Mouse (Mus musculus) embryonic facial prominence, embryonic 12.5 days (tissue): Measurements from ENCODE around the gene Pde6h. TPM values are rescaled to one million over a fixed set of nuclear protein-coding genes. Genes with fewer than 3 reads are reported as not detected.

Source experiments
- ATAC-seq: fragments of 200-750 bp; cut with Nextera tagmentation; 2 replicates; pipeline ENCODE4 v1.8.0; 2017; ENCODE audit not compliant: insufficient number of reproducible peaks, insufficient read depth, low FRiP score, low TSS enrichment
- H3K27ac ChIP-seq: fragments of 300-500 bp; sonication (generic); 2 replicates; pipeline ENCODE4 v1.5.1; 2016; ENCODE audit warnings: mild to moderate bottlenecking
- H3K27me3 ChIP-seq: fragments of 300-500 bp; sonication (generic); 2 replicates; pipeline ENCODE4 v1.6.1; 2016; ENCODE audit warnings: mild to moderate bottlenecking, moderate library complexity
- H3K36me3 ChIP-seq: fragments of 300-500 bp; sonication (generic); 2 replicates; pipeline ENCODE4 v1.6.1; 2016; ENCODE audit warnings: mild to moderate bottlenecking
- H3K4me1 ChIP-seq: fragments of 300-500 bp; sonication (generic); 2 replicates; pipeline ENCODE4 v1.6.1; 2016
- H3K4me2 ChIP-seq: fragments of 300-500 bp; sonication (generic); replicated peaks from 2 replicates; pipeline ENCODE4 v1.6.1; 2016; ENCODE audit warnings: mild to moderate bottlenecking, moderate library complexity
- H3K4me3 ChIP-seq: fragments of 300-500 bp; sonication (generic); 2 replicates; pipeline ENCODE4 v1.5.1; 2016; ENCODE audit warnings: mild to moderate bottlenecking
- H3K9ac ChIP-seq: fragments of 300-500 bp; sonication (generic); 2 replicates; pipeline ENCODE4 v1.6.1; 2016; ENCODE audit warnings: mild to moderate bottlenecking, moderate library complexity
- H3K9me3 ChIP-seq: fragments of 300-500 bp; sonication (generic); 2 replicates; pipeline ENCODE4 v1.6.1; 2016; ENCODE audit warnings: mild to moderate bottlenecking, moderate library complexity
- WGBS: fragments of 180-500 bp; shearing (Covaris S2); methylation state at CpG from one replicate; pipeline ENCODE4 v1.1.7; 2016; 5-methylcytosine and 5-hydroxymethylcytosine counted together
- polyA plus RNA-seq: library from polyadenylated mRNA; unstranded; fragments of >200 nt; fragmentation: Nextera tagmentation; extraction: Ambion mirVana; gene quantifications from 2 replicates; pipeline ENCODE4 v1.2.1, GENCODE M21; 2016

The Pde6h gene
- polyA plus RNA-seq, 1 experiment from 2014 or later, result not detected

DNA sequence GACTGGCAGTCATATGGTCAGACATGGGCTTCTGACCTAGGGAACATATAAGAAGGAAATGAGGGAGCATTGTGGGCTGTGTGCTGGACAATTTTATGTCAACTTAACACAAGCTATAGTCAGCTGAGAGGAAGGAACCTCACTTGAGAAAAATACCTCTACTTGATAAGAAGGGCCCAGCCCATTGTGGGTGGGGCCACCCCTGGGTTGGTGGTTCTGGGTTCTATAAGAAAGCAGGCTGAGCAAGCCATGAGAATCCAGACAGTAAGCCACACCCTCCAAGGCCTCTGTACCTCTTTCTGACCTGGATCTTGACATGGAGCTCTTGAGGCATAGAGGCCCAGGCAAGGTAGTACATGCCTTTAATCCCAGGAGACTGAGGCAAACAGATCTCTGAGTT is 19.8 kb downstream of the Pde6h start:
- Histone ChIP-seq H3K27ac (no peak overlapping the region), H3K27me3 (no peaks in the 10 kb centered on the region), H3K36me3 (no peaks in the 10 kb centered on the region), H3K9me3 (no peaks in the 10 kb centered on the region), H3K4me3 (no peak overlapping the region), H3K4me1 (peaks cover 29% of the 10 kb centered on the region), H3K4me2 (no peak overlapping the region), H3K9ac (no peak overlapping the region)
- ATAC-seq, result no peak

DNA sequence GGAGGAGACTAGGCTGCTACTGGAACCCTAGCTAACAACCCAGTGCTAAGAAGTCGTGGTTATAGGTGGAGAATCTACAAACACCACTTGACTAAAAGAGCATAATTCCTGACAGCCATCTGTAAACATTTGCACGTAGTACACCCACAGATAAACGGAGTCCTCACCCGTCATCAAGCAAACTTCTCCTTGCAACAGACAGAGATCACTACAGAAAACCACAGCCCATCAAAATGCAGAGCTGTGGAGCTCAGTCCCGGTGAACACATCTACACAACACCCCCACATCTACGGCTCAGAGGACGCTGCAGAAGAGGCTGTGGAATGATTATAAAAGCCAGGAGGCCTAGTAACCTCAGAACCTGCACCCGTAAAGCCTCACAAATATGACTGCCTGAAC is 20.9 kb downstream of the Pde6h start:
- no peak overlapping the region for H3K9ac ChIP-seq
- H3K4me1 ChIP-seq, result peaks cover 29% of the 10 kb centered on the region
- H3K36me3 ChIP-seq, result no peaks in the 10 kb centered on the region
- no peak for ATAC-seq
- H3K27ac ChIP-seq, result no peak overlapping the region
- no peak overlapping the region for H3K4me3 ChIP-seq
- H3K9me3 ChIP-seq, result no peaks in the 10 kb centered on the region
- no peak overlapping the region for H3K4me2 ChIP-seq
- H3K27me3 ChIP-seq, result no peaks in the 10 kb centered on the region
- 86% methylated on average over 8 of the region's 8 CpGs for WGBS

DNA sequence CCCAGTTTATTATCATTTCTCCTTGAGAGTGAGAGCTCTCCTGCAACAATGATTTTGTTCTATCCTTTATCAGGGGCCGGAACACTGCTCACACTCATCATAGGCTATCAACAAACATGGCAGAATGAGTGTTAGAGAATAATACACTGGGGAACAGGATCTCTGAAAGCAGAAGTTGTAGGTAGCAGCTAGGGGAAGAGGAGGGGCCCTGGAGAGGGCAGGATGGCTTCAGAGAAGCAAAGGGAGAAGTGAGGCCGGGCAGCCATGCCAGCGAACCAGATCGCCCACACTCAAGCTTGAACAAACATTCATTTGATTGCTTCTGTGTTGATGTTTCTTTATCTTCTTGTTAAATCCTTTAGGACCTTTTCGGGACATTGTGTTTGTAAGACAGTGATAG is 22.6 kb downstream of the Pde6h start:
- Histone ChIP-seq H3K36me3 (no peaks in the 10 kb centered on the region), H3K4me1 (peaks cover 12% of the 10 kb centered on the region), H3K27ac (no peak overlapping the region), H3K9me3 (no peaks in the 10 kb centered on the region), H3K4me2 (no peak overlapping the region), H3K27me3 (no peaks in the 10 kb centered on the region), H3K9ac (no peak overlapping the region), H3K4me3 (no peak overlapping the region)
- no peak for ATAC-seq
- 86% methylated on average over 5 of the region's 5 CpGs for WGBS

DNA sequence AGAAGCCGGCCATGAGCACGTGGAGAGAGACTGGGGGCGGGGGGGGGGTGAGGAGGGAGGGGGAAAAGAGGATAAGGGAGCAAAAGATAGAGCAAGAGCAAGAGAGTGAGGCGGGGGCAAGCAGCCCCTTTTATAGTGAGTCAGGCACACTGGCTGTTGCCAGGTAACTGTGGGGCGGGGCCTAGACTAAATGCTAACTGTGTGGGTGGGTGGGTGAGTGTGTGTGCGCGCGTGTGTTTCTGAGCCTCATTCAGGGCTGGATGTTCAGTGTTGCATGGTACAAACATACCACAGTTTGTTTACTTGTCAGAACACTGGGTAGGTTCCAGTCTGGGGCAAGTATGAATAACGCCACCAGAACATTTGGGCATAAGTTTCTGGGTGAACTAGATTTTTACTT is 23.3 kb downstream of the Pde6h start:
- Histone ChIP-seq H3K36me3 (no peaks in the 10 kb centered on the region), H3K9ac (no peak overlapping the region), H3K9me3 (no peaks in the 10 kb centered on the region), H3K4me3 (no peak overlapping the region), H3K4me2 (no peak overlapping the region), H3K27me3 (no peaks in the 10 kb centered on the region), H3K27ac (no peak overlapping the region), H3K4me1 (peaks cover 6% of the 10 kb centered on the region; the same call in 1 of the 2 replicates)
- ATAC-seq, result no peak
- 64% methylated on average over 9 of the region's 9 CpGs for WGBS

GRCm38 (mm10) chr6:136947716-136948115 is 24.1 kb downstream of the Pde6h start:
- no peaks in the 10 kb centered on the region for H3K27me3 ChIP-seq
- H3K9ac ChIP-seq, result no peak overlapping the region
- H3K36me3 ChIP-seq, result no peaks in the 10 kb centered on the region
- H3K4me2 ChIP-seq, result no peak overlapping the region
- H3K9me3 ChIP-seq, result no peaks in the 10 kb centered on the region
- 46% methylated on average over 4 of the region's 4 CpGs for WGBS
- H3K27ac ChIP-seq, result no peak overlapping the region
- H3K4me3 ChIP-seq, result no peak overlapping the region
- H3K4me1 ChIP-seq, result peaks cover 6% of the 10 kb centered on the region; the same call in 1 of the 2 replicates
- ATAC-seq, result no peak

DNA sequence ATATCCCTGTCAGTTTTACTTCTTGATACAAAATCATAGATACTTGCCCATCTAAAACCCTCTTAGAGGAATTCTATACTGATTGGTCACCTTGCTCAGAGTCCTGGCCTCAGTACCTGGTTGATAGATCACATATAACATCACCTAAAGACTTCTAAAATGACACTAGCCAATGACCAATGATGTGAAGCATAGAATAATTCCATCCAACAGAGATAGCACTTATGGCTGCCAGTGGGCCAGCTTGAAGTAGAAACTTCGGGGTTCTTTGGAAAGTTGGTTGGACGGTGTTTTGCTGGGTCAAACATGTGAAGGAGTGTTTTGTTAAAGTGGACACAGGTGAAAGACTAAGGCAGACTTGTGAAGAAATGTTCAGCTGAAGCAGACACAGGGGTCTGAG is 26.5 kb downstream of the Pde6h start:
- H3K27me3 ChIP-seq, result no peaks in the 10 kb centered on the region
- no peak overlapping the region for H3K9ac ChIP-seq
- no peaks in the 10 kb centered on the region for H3K36me3 ChIP-seq
- no peak overlapping the region for H3K27ac ChIP-seq
- H3K4me1 ChIP-seq, result peaks cover 6% of the 10 kb centered on the region; the same call in 1 of the 2 replicates
- no peak overlapping the region for H3K4me3 ChIP-seq
- no peak for ATAC-seq
- WGBS, result 90% methylated on average over 2 of the region's 2 CpGs
- H3K4me2 ChIP-seq, result no peak overlapping the region
- H3K9me3 ChIP-seq, result no peaks in the 10 kb centered on the region

GRCm38 (mm10) chr6:136952930-136953329 is 29.3 kb downstream of the Pde6h start:
- Histone ChIP-seq H3K9me3 (no peaks in the 10 kb centered on the region), H3K36me3 (no peaks in the 10 kb centered on the region), H3K4me3 (no peak overlapping the region), H3K27ac (no peak overlapping the region), H3K9ac (no peak overlapping the region), H3K27me3 (no peaks in the 10 kb centered on the region), H3K4me2 (no peak overlapping the region), H3K4me1 (no peaks in the 10 kb centered on the region)
- 90% methylated on average over 9 of the region's 9 CpGs for WGBS
- ATAC-seq, result no peak

DNA sequence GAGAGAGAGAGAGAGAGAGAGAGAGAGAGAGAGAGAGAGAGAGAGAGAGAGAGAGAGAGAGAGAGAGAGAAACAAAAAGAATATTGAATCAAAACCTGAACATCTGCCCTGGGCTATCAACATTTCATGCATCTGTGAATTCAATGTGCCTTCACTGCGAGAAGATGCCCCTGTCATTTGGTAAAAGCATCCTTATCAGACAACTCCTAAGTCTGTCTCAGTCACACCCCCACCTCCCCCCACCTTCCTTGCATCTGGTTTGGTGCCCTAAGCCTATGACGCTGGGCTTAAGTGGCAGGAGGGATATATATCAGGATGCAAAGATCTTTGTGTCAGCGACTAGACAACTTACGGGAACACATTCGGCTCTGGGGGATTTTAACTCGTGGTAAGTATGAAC is 30.6 kb downstream of the Pde6h start:
- H3K9ac ChIP-seq, result no peak overlapping the region
- H3K4me2 ChIP-seq, result no peak overlapping the region
- 83% methylated on average over 6 of the region's 6 CpGs for WGBS
- no peak overlapping the region for H3K4me3 ChIP-seq
- no peak for ATAC-seq
- H3K27ac ChIP-seq, result no peak overlapping the region
- no peaks in the 10 kb centered on the region for H3K4me1 ChIP-seq
- H3K36me3 ChIP-seq, result no peaks in the 10 kb centered on the region
- no peaks in the 10 kb centered on the region for H3K9me3 ChIP-seq
- no peaks in the 10 kb centered on the region for H3K27me3 ChIP-seq

GRCm38 (mm10) chr6:136954715-136955114 is 31.1 kb downstream of the Pde6h start:
- Histone ChIP-seq H3K27me3 (no peaks in the 10 kb centered on the region), H3K9ac (no peak overlapping the region), H3K4me1 (no peaks in the 10 kb centered on the region), H3K36me3 (no peaks in the 10 kb centered on the region), H3K27ac (no peak overlapping the region), H3K4me3 (no peak overlapping the region), H3K4me2 (no peak overlapping the region), H3K9me3 (no peaks in the 10 kb centered on the region)
- 82% methylated on average over 8 of the region's 8 CpGs for WGBS
- ATAC-seq, result no peak

DNA sequence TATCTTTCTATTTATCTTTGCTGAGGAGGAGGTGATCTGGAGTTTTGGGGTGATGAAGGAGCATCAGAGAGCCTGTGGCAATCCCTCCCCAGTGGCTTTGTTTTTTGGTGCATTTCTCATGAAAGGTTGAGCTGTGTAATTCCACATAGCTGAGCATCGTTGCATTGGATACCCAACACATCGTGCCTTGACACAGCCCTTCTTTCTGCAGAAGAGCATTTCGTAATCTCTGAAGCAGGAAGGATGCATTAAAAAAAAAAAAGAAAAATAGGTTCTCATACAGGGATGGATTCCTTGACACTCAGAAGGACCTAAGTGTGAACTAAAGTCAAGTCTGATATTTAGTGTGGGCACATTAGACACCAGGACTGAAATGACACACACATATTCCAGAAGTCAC is 31.6 kb downstream of the Pde6h start:
- H3K9me3 ChIP-seq, result no peaks in the 10 kb centered on the region
- H3K9ac ChIP-seq, result no peak overlapping the region
- no peak overlapping the region for H3K4me2 ChIP-seq
- ATAC-seq, result no peak
- no peak overlapping the region for H3K4me3 ChIP-seq
- no peaks in the 10 kb centered on the region for H3K4me1 ChIP-seq
- no peaks in the 10 kb centered on the region for H3K27me3 ChIP-seq
- H3K36me3 ChIP-seq, result no peaks in the 10 kb centered on the region
- WGBS, result 89% methylated on average over 3 of the region's 3 CpGs
- no peak overlapping the region for H3K27ac ChIP-seq

- Histone ChIP-seq H3K4me3 (no peak overlapping the region), H3K36me3 (no peaks in the 10 kb centered on the region), H3K9ac (no peak overlapping the region), H3K9me3 (no peaks in the 10 kb centered on the region), H3K27ac (no peak overlapping the region), H3K4me1 (no peaks in the 10 kb centered on the region), H3K4me2 (no peak overlapping the region), H3K27me3 (no peaks in the 10 kb centered on the region)
- ATAC-seq, result no peak
- 76% methylated on average over 7 of the region's 7 CpGs for WGBS
These were observed 33.4 kb downstream of the Pde6h start for GRCm38 (mm10) chr6:136957062-136957461.

- no peak overlapping the region for H3K27ac ChIP-seq
- no peaks in the 10 kb centered on the region for H3K27me3 ChIP-seq
- no peaks in the 10 kb centered on the region for H3K4me1 ChIP-seq
- H3K4me3 ChIP-seq, result no peak overlapping the region
- no peak overlapping the region for H3K9ac ChIP-seq
- no peak for ATAC-seq
- no peak overlapping the region for H3K4me2 ChIP-seq
- no peaks in the 10 kb centered on the region for H3K36me3 ChIP-seq
- no peaks in the 10 kb centered on the region for H3K9me3 ChIP-seq
- 66% methylated on average over 11 of the region's 11 CpGs for WGBS
These were observed 35.5 kb downstream of the Pde6h start for GRCm38 (mm10) chr6:136959131-136959530.

DNA sequence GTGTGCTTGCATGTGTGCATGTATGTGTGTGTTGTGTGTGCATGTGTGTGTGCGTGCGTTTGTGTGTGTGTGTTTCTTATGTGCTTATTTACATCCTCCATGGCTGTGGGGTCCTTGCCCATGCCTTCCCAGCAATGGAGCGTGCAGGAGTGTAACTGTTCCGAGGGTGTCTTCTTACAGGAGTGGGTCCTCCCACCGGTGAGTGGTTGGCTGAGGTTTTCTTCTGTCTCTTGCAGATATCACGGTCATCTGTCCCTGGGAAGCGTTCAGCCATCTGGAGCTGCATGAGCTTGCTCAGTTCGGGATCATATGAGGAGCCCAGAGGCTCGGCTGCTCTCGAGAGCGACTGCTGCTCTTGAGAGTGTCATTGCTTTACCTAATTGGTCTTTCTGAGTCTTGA is 39.3 kb downstream of the Pde6h start:
- 70% methylated on average over 11 of the region's 11 CpGs for WGBS

More for the DNA sequence above, 39.3 kb downstream of the Pde6h start:
- no peaks in the 10 kb centered on the region for H3K4me1 ChIP-seq
- H3K4me2 ChIP-seq, result no peak overlapping the region
- H3K4me3 ChIP-seq, result no peak overlapping the region
- no peaks in the 10 kb centered on the region for H3K9me3 ChIP-seq
- H3K27me3 ChIP-seq, result no peaks in the 10 kb centered on the region
- H3K9ac ChIP-seq, result no peak overlapping the region
- ATAC-seq, result no peak
- no peaks in the 10 kb centered on the region for H3K36me3 ChIP-seq
- no peak overlapping the region for H3K27ac ChIP-seq
